Mouse (Mus musculus): ENCODE measurements around the gene Tmem28.

- no peak for TF ChIP-seq POLR2A (IDR thresholded peaks at IDR 0.05; ENCODE audit: insufficient read depth, low read length)
- TF ChIP-seq CTCF (IDR thresholded peaks at IDR 0.05; ENCODE audit: low read depth, low read length), result no peak
Observed at GRCm38 (mm10) chrX:99853834-99854233, 33.0 kb downstream of the Tmem28 start.
